Mouse (Mus musculus) heart, adult 2 months (tissue): ENCODE data around the gene Fhit.

Source experiments
- CTCF ChIP-seq: fragments of 200-600 bp; IDR thresholded peaks from 2 replicates; pipeline ENCODE4 v1.8.1; 2022; ENCODE audit warnings: antibody characterized with exemption, mild to moderate bottlenecking, moderate library complexity
- POLR2A ChIP-seq: fragments of 200-500 bp; IDR thresholded peaks from 2 replicates; pipeline ENCODE4 v1.6.1; 2011; ENCODE audit warnings: mild to moderate bottlenecking, low read depth, low read length, control low read depth; ENCODE audit not compliant: insufficient read depth

GRCm38 (mm10) chr14:10364281-10364680, 797.6 kb downstream of the Fhit start:
- TF ChIP-seq POLR2A (no peak), CTCF (no peak)
